Mouse (Mus musculus) thymus, adult 2 months (tissue): Measurements from ENCODE around the gene Hspa5.

Source experiments
- CTCF ChIP-seq: fragments of 200-500 bp; IDR thresholded peaks from 2 replicates; pipeline ENCODE4 v1.5.1; 2012; ENCODE audit warnings: mild to moderate bottlenecking, control low read depth, low read length, moderate library complexity, borderline replicate concordance; ENCODE audit not compliant: control insufficient read depth, poor library complexity, insufficient read depth; ENCODE audit errors: extremely low read depth
- POLR2A ChIP-seq: fragments of 200-500 bp; IDR thresholded peaks from 2 replicates; pipeline ENCODE4 v1.6.1; 2012; ENCODE audit warnings: mild to moderate bottlenecking, low read length, control low read depth, moderate library complexity; ENCODE audit not compliant: control insufficient read depth, poor library complexity, insufficient read depth; ENCODE audit errors: extremely low read depth

GRCm38 (mm10) chr2:34772252-34773235 lies 774 bp downstream of the Hspa5 start:
- TF ChIP-seq POLR2A, result no peak
- no peak for TF ChIP-seq CTCF
